Mouse (Mus musculus) olfactory bulb, adult 2 months (tissue): ENCODE data around the gene Card6.

ENCODE experiments used
- CTCF ChIP-seq: fragments of 200-500 bp; IDR thresholded peaks from 2 replicates; pipeline ENCODE4 v1.5.1; 2012; ENCODE audit warnings: low read depth, mild to moderate bottlenecking, low read length, moderate library complexity; ENCODE audit not compliant: insufficient read depth
- POLR2A ChIP-seq: fragments of 200-500 bp; IDR thresholded peaks from 2 replicates; pipeline ENCODE4 v1.6.1; 2012; ENCODE audit warnings: mild to moderate bottlenecking, low read depth, low read length, moderate library complexity; ENCODE audit not compliant: insufficient read depth

DNA sequence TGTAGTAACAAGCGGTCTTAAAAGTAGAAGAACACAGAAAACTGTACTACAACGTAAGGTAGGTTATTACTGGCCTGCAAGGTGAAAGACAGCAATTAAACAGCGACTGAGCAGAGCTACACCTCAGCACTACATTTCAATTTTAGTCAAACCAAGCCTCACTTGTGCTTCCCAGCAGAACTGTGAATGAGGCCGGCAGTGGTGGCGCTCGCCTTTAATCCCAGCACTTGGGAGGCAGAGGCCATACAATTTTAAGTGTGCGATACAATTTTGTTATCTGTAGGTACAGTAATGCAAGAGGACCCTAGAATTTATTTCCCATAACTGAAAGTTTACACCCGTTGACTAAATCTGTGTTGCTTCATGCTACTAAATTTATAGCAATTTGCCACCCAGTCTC lies 6.8 kb upstream of the Card6 start:
- no peak for TF ChIP-seq CTCF
- no peak for TF ChIP-seq POLR2A
